In genomic region chr19:46727945-46728540, GRCm38 (mm10) we compare ENCODE assay signal across 16 mouse cellular contexts. TPM values are rescaled to one million over a fixed set of nuclear protein-coding genes. Genes with fewer than 3 reads are reported as not detected.
DNase-seq lines count a peak whose midpoint lies in the region; ATAC-seq lines count a peak whose summit lies in the region.
"Had no signal": no experiment of that assay in that cellular context is flagged by ENCODE, and none has a peak within 500 bp of the region (broad histone marks: within the 10 kb centered on the region; RNA-seq: fewer than 3 reads in every experiment).

No protein-coding gene starts in this region.

- no peaks in the 10 kb centered on the region for H3K9me3 ChIP-seq in hindbrain, embryonic 10.5 days
- no peaks in the 10 kb centered on the region for H3K9me3 ChIP-seq in hindbrain, embryonic 16.5 days (ENCODE audit: control insufficient read depth, low read length)
- no peaks in the 10 kb centered on the region for H3K9me3 ChIP-seq in liver, embryonic 15.5 days (replicated peaks)

- peak overlapping the region; percentile 69 for H3K27ac ChIP-seq in hindbrain, embryonic 10.5 days
- no peak overlapping the region for H3K27ac ChIP-seq in hindbrain, embryonic 16.5 days (ENCODE audit: low read depth, low read length)
- H3K27ac ChIP-seq in liver, embryonic 15.5 days (replicated peaks), result 0 out of 2 replicates have a peak overlapping the region, but pooled peaks have one; percentile 29

- no peak overlapping the region for H3K4me3 ChIP-seq in hindbrain, embryonic 10.5 days
- no peak overlapping the region for H3K4me3 ChIP-seq in hindbrain, embryonic 16.5 days (ENCODE audit: low read length)
- H3K4me3 ChIP-seq in liver, embryonic 15.5 days (replicated peaks), result no peak overlapping the region

- no peaks in the 10 kb centered on the region for H3K27me3 ChIP-seq in hindbrain, embryonic 10.5 days (ENCODE audit: insufficient read depth, poor library complexity, severe bottlenecking)
- no peaks in the 10 kb centered on the region for H3K27me3 ChIP-seq in hindbrain, embryonic 16.5 days (replicated peaks; ENCODE audit: control insufficient read depth, insufficient read depth, low read length)
- H3K27me3 ChIP-seq in liver, embryonic 15.5 days, result no peaks in the 10 kb centered on the region

- ATAC-seq in hindbrain, embryonic 16.5 days, result no peak
- ATAC-seq in liver, embryonic 15.5 days (ENCODE audit: insufficient read depth), result peak; percentile 73

- no peak overlapping the region for H3K9ac ChIP-seq in hindbrain, embryonic 16.5 days (ENCODE audit: low read depth, low read length)
- no peak overlapping the region for H3K9ac ChIP-seq in liver, embryonic 15.5 days
- H3K9ac ChIP-seq: lung, embryonic 14.5 days had no signal

- H3K4me2 ChIP-seq in hindbrain, embryonic 16.5 days (ENCODE audit: low read length), result no peak overlapping the region
- H3K4me2 ChIP-seq in liver, embryonic 15.5 days, result peak overlapping the region; percentile 49
- H3K4me2 ChIP-seq: lung, embryonic 14.5 days had no signal

- H3K4me1 ChIP-seq in hindbrain, embryonic 10.5 days (replicated peaks), result peaks cover 19% of the 10 kb centered on the region
- H3K4me1 ChIP-seq in hindbrain, embryonic 16.5 days (ENCODE audit: control insufficient read depth, insufficient read depth, low read depth, low read length), result no peaks in the 10 kb centered on the region
- peaks cover 19% of the 10 kb centered on the region for H3K4me1 ChIP-seq in liver, embryonic 15.5 days (replicated peaks)

- peak; percentile 44 for DNase-seq in adrenal gland, adult 2 months
- no peak for DNase-seq in adrenal gland, adult 18-20 months (ENCODE audit: low spot score in 2 of 2)
- no peak for DNase-seq in hindbrain, embryonic 10.5 days (ENCODE audit: low spot score)
- peak; percentile 55 for DNase-seq in c-Kit-positive CD71-positive TER-119-positive erythroid progenitor cells, embryonic 14.5 days (ENCODE audit: low spot score)
- no peak for DNase-seq in B cell, adult 2 months
- DNase-seq in testis, postnatal 14 days (ENCODE audit: low spot score), result no peak
- DNase-seq: cerebellum, postnatal 25 days; gastrocnemius, postnatal 14 days; kidney, adult 11 months; lung, embryonic 14.5 days; thymus, postnatal 4 days had no signal

- peaks cover 20% of the 10 kb centered on the region for H3K36me3 ChIP-seq in hindbrain, embryonic 10.5 days
- H3K36me3 ChIP-seq in hindbrain, embryonic 16.5 days (ENCODE audit: control insufficient read depth, insufficient read depth, low read length), result no peaks in the 10 kb centered on the region
- H3K36me3 ChIP-seq in liver, embryonic 15.5 days (replicated peaks), result peaks cover 7% of the 10 kb centered on the region; the same call in 1 of the 2 replicates

- WGBS in hindbrain, embryonic 10.5 days, result 85% methylated on average over 11 of the region's 11 CpGs
- 75% methylated on average over 11 of the region's 11 CpGs for WGBS in hindbrain, embryonic 16.5 days
- 11% methylated on average over 11 of the region's 11 CpGs for WGBS in liver, embryonic 15.5 days (ENCODE audit: insufficient replicate concordance)

RNA-seq across cellular contexts. Expression of gene As3mt, which starts 20.8 kb away (rescaled TPM):
- 10 to 100 TPM; 89.0 to 94.8 TPM for total RNA-seq in adrenal gland, adult 2 months (2021)
- polyA plus RNA-seq in adrenal gland, adult 2 months (2012; rRNA removed), result 11.3 and 14.3 TPM in 2 replicates
- total RNA-seq in adrenal gland, adult 18-20 months (2021), result 10 to 100 TPM; 90.0 to 92.7 TPM
- polyA plus RNA-seq in hindbrain, embryonic 10.5 days (2016; fragmentation: Nextera tagmentation; extraction: Ambion mirVana), result 27.3 and 30.3 TPM in 2 replicates
- 38.0 and 38.6 TPM in 2 replicates for polyA plus RNA-seq in hindbrain, embryonic 16.5 days (2015; fragmentation: Nextera tagmentation; extraction: Ambion mirVana)
- 17.1 and 19.0 TPM in 2 replicates for polyA plus RNA-seq in liver, embryonic 15.5 days (2015; fragmentation: Nextera tagmentation; extraction: Ambion mirVana)

RNA-seq across cellular contexts. Expression of gene Cnnm2, which starts 33.4 kb away (rescaled TPM):
- 10 to 100 TPM; 33.4 to 40.7 TPM for total RNA-seq in adrenal gland, adult 2 months (2021)
- 34.9 and 49.2 TPM in 2 replicates for polyA plus RNA-seq in adrenal gland, adult 2 months (2012; rRNA removed)
- 10 to 100 TPM; 34.8 to 50.8 TPM for total RNA-seq in adrenal gland, adult 18-20 months (2021)
- 2.7 and 4.0 TPM in 2 replicates for polyA plus RNA-seq in hindbrain, embryonic 10.5 days (2016; fragmentation: Nextera tagmentation; extraction: Ambion mirVana)
- 5.8 and 6.6 TPM in 2 replicates for polyA plus RNA-seq in hindbrain, embryonic 16.5 days (2015; fragmentation: Nextera tagmentation; extraction: Ambion mirVana)
- 1.7 and 2.0 TPM in 2 replicates for polyA plus RNA-seq in liver, embryonic 15.5 days (2015; fragmentation: Nextera tagmentation; extraction: Ambion mirVana)

RNA-seq across cellular contexts. Expression of gene Borcs7, which starts 38.3 kb away (rescaled TPM):
- total RNA-seq in adrenal gland, adult 2 months (2021), result 10 to 100 TPM; 13.5 to 14.5 TPM
- polyA plus RNA-seq in adrenal gland, adult 2 months (2012; rRNA removed), result 2.3 and 2.9 TPM in 2 replicates
- 10 to 100 TPM; 11.4 to 13.4 TPM for total RNA-seq in adrenal gland, adult 18-20 months (2021)
- 14.4 and 15.7 TPM in 2 replicates for polyA plus RNA-seq in hindbrain, embryonic 10.5 days (2016; fragmentation: Nextera tagmentation; extraction: Ambion mirVana)
- 24.1 and 26.7 TPM in 2 replicates for polyA plus RNA-seq in hindbrain, embryonic 16.5 days (2015; fragmentation: Nextera tagmentation; extraction: Ambion mirVana)
- polyA plus RNA-seq in liver, embryonic 15.5 days (2015; fragmentation: Nextera tagmentation; extraction: Ambion mirVana), result 4.0 and 4.9 TPM in 2 replicates

RNA-seq across cellular contexts. Expression of gene Cyp17a1, which starts 55.1 kb away (rescaled TPM):
- 1 to 10 TPM; 1.7 to 3.0 TPM for total RNA-seq in adrenal gland, adult 2 months (2021)
- polyA plus RNA-seq in adrenal gland, adult 2 months (2012; rRNA removed), result 0.18 and 0.19 TPM in 2 replicates
- 1 to 10 TPM; 2.1 to 4.8 TPM for total RNA-seq in adrenal gland, adult 18-20 months (2021)
- polyA plus RNA-seq in hindbrain, embryonic 10.5 days (2016; fragmentation: Nextera tagmentation; extraction: Ambion mirVana), result not detected in 2 replicates
- polyA plus RNA-seq in hindbrain, embryonic 16.5 days (2015; fragmentation: Nextera tagmentation; extraction: Ambion mirVana), result not detected in 2 replicates
- 1.8 TPM in 2 replicates for polyA plus RNA-seq in liver, embryonic 15.5 days (2015; fragmentation: Nextera tagmentation; extraction: Ambion mirVana)
- total RNA-seq: gastrocnemius, postnatal 14 days; left cerebral cortex, adult 18-20 months; midbrain, postnatal 0 days had no signal
- polyA plus RNA-seq: brain, embryonic 14.5 days; lung, embryonic 14.5 days; midbrain, postnatal 0 days had no signal

Comparison
In these comparisons a context has a peak if more than half of its experiments do, and no peak if none do; other contexts are left out.
1. DNase-seq: peak in adrenal gland, adult 2 months (single experiment) and c-Kit-positive CD71-positive TER-119-positive erythroid progenitor cells, embryonic 14.5 days (single experiment); none in adrenal gland, adult 18-20 months (0 of 2), hindbrain, embryonic 10.5 days (single experiment), B cell, adult 2 months (0 of 2) and testis, postnatal 14 days (single experiment).